Mouse (Mus musculus): ENCODE measurements around the gene Amn1.

GRCm38 (mm10) chr6:149139011-149139410 is 49.5 kb downstream of the Amn1 start:
- no peak for TF ChIP-seq EP300 (IDR thresholded peaks at IDR 0.05; ENCODE audit: low read depth)
- TF ChIP-seq CTCF (IDR thresholded peaks at IDR 0.05; ENCODE audit: low read depth): no peak
